Mouse (Mus musculus) forebrain, embryonic 16.5 days (tissue): ENCODE measurements around the gene Kcnq2. TPM values are rescaled to one million over a fixed set of nuclear protein-coding genes. Genes with fewer than 3 reads are reported as not detected.

Source experiments
- ATAC-seq: fragments of 200-750 bp; cut with Nextera tagmentation; 2 replicates; pipeline ENCODE4 v1.8.0; 2017; ENCODE audit warnings: mild to moderate bottlenecking, moderate library complexity
- H3K27ac ChIP-seq: fragments of 300-500 bp; sonication (generic); 2 replicates; pipeline ENCODE4 v1.5.1; 2014; ENCODE audit warnings: low read length, control low read depth
- H3K27me3 ChIP-seq: fragments of 300-500 bp; sonication (generic); replicated peaks from 2 replicates; pipeline ENCODE4 v1.6.1; 2014; ENCODE audit warnings: low read length; ENCODE audit not compliant: control insufficient read depth, insufficient read depth
- H3K36me3 ChIP-seq: fragments of 300-500 bp; sonication (generic); 2 replicates; pipeline ENCODE4 v1.6.1; 2014; ENCODE audit not compliant: control insufficient read depth, insufficient read depth
- H3K4me1 ChIP-seq: fragments of 300-500 bp; sonication (generic); replicated peaks from 2 replicates; pipeline ENCODE4 v1.6.1; 2014; ENCODE audit warnings: low read length; ENCODE audit not compliant: control insufficient read depth, insufficient read depth
- H3K4me2 ChIP-seq: fragments of 300-500 bp; sonication (generic); 2 replicates; pipeline ENCODE4 v1.6.1; 2014; ENCODE audit warnings: mild to moderate bottlenecking, low read length, control low read depth
- H3K4me3 ChIP-seq: fragments of 300-500 bp; sonication (generic); replicated peaks from 2 replicates; pipeline ENCODE4 v1.5.1; 2014; ENCODE audit warnings: mild to moderate bottlenecking, low read length, control low read depth
- H3K9ac ChIP-seq: fragments of 300-500 bp; sonication (generic); replicated peaks from 2 replicates; pipeline ENCODE4 v1.6.1; 2014; ENCODE audit warnings: low read depth, low read length, control low read depth
- H3K9me3 ChIP-seq: fragments of 300-500 bp; sonication (generic); 2 replicates; pipeline ENCODE4 v1.6.1; 2016; ENCODE audit warnings: low read length; ENCODE audit not compliant: control insufficient read depth
- WGBS: fragments of 180-500 bp; shearing (Covaris S2); extraction: QIAGEN DNeasy Blood & Tissue Kit; methylation state at CpG from one replicate; pipeline ENCODE4 v1.1.7; 2014; 5-methylcytosine and 5-hydroxymethylcytosine counted together
- polyA plus RNA-seq: library from polyadenylated mRNA; unstranded; fragments of >200 nt; fragmentation: Nextera tagmentation; extraction: Ambion mirVana; gene quantifications from 2 replicates; pipeline ENCODE4 v1.2.1, GENCODE M21; 2015

Kcnq2 gene
- polyA plus RNA-seq, 1 experiment from 2014 or later, result 54.9 TPM

GRCm38 (mm10) chr2:181031406-181031934, 103.6 kb downstream of the Kcnq2 start:
- no peak for ATAC-seq
- 0 out of 2 replicates have a peak, but pooled peaks cover 2% of the 10 kb centered on the region for H3K27me3 ChIP-seq
- H3K36me3 ChIP-seq, result no peaks in the 10 kb centered on the region
- no peak overlapping the region for H3K4me3 ChIP-seq
- H3K27ac ChIP-seq, result no peak overlapping the region
- WGBS, result 85% methylated on average over 11 of the region's 11 CpGs
- H3K9me3 ChIP-seq, result no peaks in the 10 kb centered on the region
- H3K4me1 ChIP-seq, result no peaks in the 10 kb centered on the region
- H3K9ac ChIP-seq, result no peak overlapping the region
- H3K4me2 ChIP-seq, result no peak overlapping the region

Other genes starting within 250 kb of the Kcnq2 start
- gene Ythdf1, start 214.4 kb downstream of the Kcnq2 start, polyA plus RNA-seq, result 44.9 and 50.1 TPM in 2 replicates
- gene Birc7, start 206.3 kb downstream of the Kcnq2 start, polyA plus RNA-seq, result not detected in 2 replicates
- gene Nkain4, start 180.6 kb downstream of the Kcnq2 start, polyA plus RNA-seq, result 52.3 and 56.7 TPM in 2 replicates
- 103 and 125 TPM in 2 replicates for gene Arfgap1, start 168.1 kb downstream of the Kcnq2 start, polyA plus RNA-seq
- 0.13 and 0.15 TPM in 2 replicates for gene Col20a1, start 148.8 kb downstream of the Kcnq2 start, polyA plus RNA-seq
- gene Chrna4, start 91.8 kb downstream of the Kcnq2 start, polyA plus RNA-seq, result 6.9 and 9.9 TPM in 2 replicates
- 5.7 and 6.0 TPM in 2 replicates for gene Eef1a2, start 21.7 kb upstream of the Kcnq2 start, polyA plus RNA-seq
- 433 and 453 TPM in 2 replicates for gene Ppdpf, start 51.9 kb upstream of the Kcnq2 start, polyA plus RNA-seq
- not detected in 2 replicates for gene Ptk6, start 67.5 kb upstream of the Kcnq2 start, polyA plus RNA-seq
- 0.08 and 0.09 TPM in 2 replicates for gene Srms, start 77.9 kb upstream of the Kcnq2 start, polyA plus RNA-seq
- not detected in 2 replicates for gene Fndc11, start 84.7 kb upstream of the Kcnq2 start, polyA plus RNA-seq
- gene Helz2, start 106.7 kb upstream of the Kcnq2 start, polyA plus RNA-seq, result 0.42 and 0.51 TPM in 2 replicates
- gene Gmeb2, start 152.7 kb upstream of the Kcnq2 start, polyA plus RNA-seq, result 22.0 and 22.7 TPM in 2 replicates
- 899 and 1,155 TPM in 2 replicates for gene Stmn3, start 179.2 kb upstream of the Kcnq2 start, polyA plus RNA-seq
- gene Rtel1, start 184.4 kb upstream of the Kcnq2 start, polyA plus RNA-seq, result 35.3 and 42.5 TPM in 2 replicates
- 81.6 and 91.5 TPM in 2 replicates for gene Zgpat, start 229.6 kb upstream of the Kcnq2 start, polyA plus RNA-seq
- 93.7 and 107 TPM in 2 replicates for gene Arfrp1, start 230.1 kb upstream of the Kcnq2 start, polyA plus RNA-seq
- gene Lime1, start 244.8 kb upstream of the Kcnq2 start, polyA plus RNA-seq, result 52.1 and 61.1 TPM in 2 replicates